Mouse (Mus musculus): ENCODE data around the gene Kirrel3. TPM values are rescaled to one million over a fixed set of nuclear protein-coding genes. Genes with fewer than 3 reads are reported as not detected.

Gene Kirrel3
- polyA plus RNA-seq, 1 experiment from 2014 or later: 5.3 TPM

DNA sequence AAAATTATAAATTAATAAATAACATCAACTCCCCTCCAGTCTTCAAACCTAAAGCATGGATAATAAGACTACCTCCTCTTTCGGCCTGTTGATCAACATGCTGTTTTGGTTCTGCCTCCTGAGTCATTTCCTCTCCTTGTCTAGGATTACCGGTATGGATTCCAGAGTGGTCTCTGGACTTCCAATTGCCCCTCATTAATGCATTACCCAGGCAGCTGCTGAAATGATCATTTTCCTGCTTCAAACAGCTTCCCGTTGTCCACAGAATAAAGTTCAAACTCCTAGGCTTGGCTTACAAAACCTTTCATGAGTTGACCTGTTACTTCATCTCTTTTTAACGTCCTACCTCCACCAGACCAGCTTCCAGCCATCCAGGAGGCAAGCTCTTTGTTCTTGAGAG, 309.5 kb downstream of the Kirrel3 start:
- no peak for ATAC-seq (replicated peaks; ENCODE audit: low FRiP score)
- Histone ChIP-seq H3K9ac (ENCODE audit: low read length) (no peak overlapping the region), H3K27me3 (ENCODE audit: control insufficient read depth, insufficient read depth, low read length) (no peaks in the 10 kb centered on the region), H3K27ac (ENCODE audit: low read depth, low read length) (no peak overlapping the region), H3K4me3 (ENCODE audit: low read depth, low read length) (no peak overlapping the region), H3K4me2 (ENCODE audit: low read depth, low read length, severe bottlenecking) (no peak overlapping the region), H3K36me3 (ENCODE audit: control insufficient read depth, insufficient read depth, low read length) (no peaks in the 10 kb centered on the region), H3K4me1 (replicated peaks; ENCODE audit: control insufficient read depth, insufficient read depth, low read length) (no peaks in the 10 kb centered on the region), H3K9me3 (ENCODE audit: control insufficient read depth, low read length) (no peaks in the 10 kb centered on the region)
- 55% methylated on average over 4 of the region's 4 CpGs for WGBS
- no peak for DNase-seq (ENCODE audit: low spot score)

DNA sequence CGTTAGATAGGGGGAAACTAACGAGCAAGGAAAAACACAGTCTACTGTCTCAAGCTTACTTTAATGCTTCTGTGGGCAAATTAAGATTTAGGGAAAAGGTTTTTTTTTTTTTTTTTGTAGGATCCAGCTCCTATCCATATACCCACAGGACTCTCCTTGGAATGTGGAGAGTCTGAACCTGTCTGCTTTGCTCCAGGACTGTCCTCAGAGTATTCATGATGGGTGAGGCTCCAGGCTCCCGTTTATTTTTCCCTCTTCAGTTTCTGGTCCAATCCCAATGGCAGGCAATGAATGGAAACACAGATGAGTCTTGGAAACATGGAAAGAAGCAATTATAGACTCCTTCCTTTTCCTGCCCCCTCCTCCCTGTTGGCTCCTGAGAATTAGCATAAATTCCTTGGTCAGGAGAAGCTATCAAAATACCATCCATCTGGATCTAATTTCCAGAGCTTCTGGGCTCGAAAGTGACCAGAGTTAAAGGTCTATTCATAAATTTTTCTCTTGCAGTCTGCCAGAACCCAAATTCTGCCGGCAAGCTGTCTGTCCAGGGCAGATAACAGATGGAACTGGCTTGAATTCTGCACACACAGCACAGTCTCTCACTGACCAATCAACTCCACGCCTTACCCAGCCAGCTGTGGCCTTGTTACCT, 312.1 kb downstream of the Kirrel3 start:
- H3K36me3 ChIP-seq (ENCODE audit: control insufficient read depth, insufficient read depth, low read length): no peaks in the 10 kb centered on the region
- WGBS: 65% methylated on average over 6 of the region's 6 CpGs
- no peaks in the 10 kb centered on the region for H3K9me3 ChIP-seq (ENCODE audit: control insufficient read depth, low read length)
- H3K4me1 ChIP-seq (replicated peaks; ENCODE audit: control insufficient read depth, insufficient read depth, low read length): no peaks in the 10 kb centered on the region
- no peak overlapping the region for H3K9ac ChIP-seq (ENCODE audit: low read length)
- no peak overlapping the region for H3K27ac ChIP-seq (ENCODE audit: low read depth, low read length)
- H3K27me3 ChIP-seq (ENCODE audit: control insufficient read depth, insufficient read depth, low read length): no peaks in the 10 kb centered on the region
- H3K4me2 ChIP-seq (ENCODE audit: low read depth, low read length, severe bottlenecking): no peak overlapping the region
- DNase-seq (ENCODE audit: low spot score) (no peak), ATAC-seq (replicated peaks; ENCODE audit: low FRiP score) (no peak)
- H3K4me3 ChIP-seq (ENCODE audit: low read depth, low read length): no peak overlapping the region

GRCm38 (mm10) chr9:34801662-34802061, 316.0 kb downstream of the Kirrel3 start:
- DNase-seq (ENCODE audit: low spot score) (no peak), ATAC-seq (replicated peaks; ENCODE audit: low FRiP score) (no peak)
- Histone ChIP-seq H3K4me3 (ENCODE audit: low read depth, low read length) (no peak overlapping the region), H3K4me1 (replicated peaks; ENCODE audit: control insufficient read depth, insufficient read depth, low read length) (no peaks in the 10 kb centered on the region), H3K36me3 (ENCODE audit: control insufficient read depth, insufficient read depth, low read length) (no peaks in the 10 kb centered on the region), H3K9ac (ENCODE audit: low read length) (no peak overlapping the region), H3K27me3 (ENCODE audit: control insufficient read depth, insufficient read depth, low read length) (no peaks in the 10 kb centered on the region), H3K9me3 (ENCODE audit: control insufficient read depth, low read length) (no peaks in the 10 kb centered on the region), H3K4me2 (ENCODE audit: low read depth, low read length, severe bottlenecking) (no peak overlapping the region), H3K27ac (ENCODE audit: low read depth, low read length) (no peak overlapping the region)
- 86% methylated on average over 6 of the region's 6 CpGs for WGBS

- Histone ChIP-seq H3K4me1 (replicated peaks; ENCODE audit: control insufficient read depth, insufficient read depth, low read length) (no peaks in the 10 kb centered on the region), H3K36me3 (ENCODE audit: control insufficient read depth, insufficient read depth, low read length) (no peaks in the 10 kb centered on the region), H3K27me3 (ENCODE audit: control insufficient read depth, insufficient read depth, low read length) (no peaks in the 10 kb centered on the region), H3K9ac (ENCODE audit: low read length) (no peak overlapping the region), H3K4me2 (ENCODE audit: low read depth, low read length, severe bottlenecking) (no peak overlapping the region), H3K4me3 (ENCODE audit: low read depth, low read length) (no peak overlapping the region), H3K27ac (ENCODE audit: low read depth, low read length) (no peak overlapping the region), H3K9me3 (ENCODE audit: control insufficient read depth, low read length) (no peaks in the 10 kb centered on the region)
- WGBS: 87% methylated on average over 3 of the region's 3 CpGs
- no peak for DNase-seq (ENCODE audit: low spot score)
- no peak for ATAC-seq (replicated peaks; ENCODE audit: low FRiP score)
These were observed 321.2 kb downstream of the Kirrel3 start for GRCm38 (mm10) chr9:34806854-34807253.

DNA sequence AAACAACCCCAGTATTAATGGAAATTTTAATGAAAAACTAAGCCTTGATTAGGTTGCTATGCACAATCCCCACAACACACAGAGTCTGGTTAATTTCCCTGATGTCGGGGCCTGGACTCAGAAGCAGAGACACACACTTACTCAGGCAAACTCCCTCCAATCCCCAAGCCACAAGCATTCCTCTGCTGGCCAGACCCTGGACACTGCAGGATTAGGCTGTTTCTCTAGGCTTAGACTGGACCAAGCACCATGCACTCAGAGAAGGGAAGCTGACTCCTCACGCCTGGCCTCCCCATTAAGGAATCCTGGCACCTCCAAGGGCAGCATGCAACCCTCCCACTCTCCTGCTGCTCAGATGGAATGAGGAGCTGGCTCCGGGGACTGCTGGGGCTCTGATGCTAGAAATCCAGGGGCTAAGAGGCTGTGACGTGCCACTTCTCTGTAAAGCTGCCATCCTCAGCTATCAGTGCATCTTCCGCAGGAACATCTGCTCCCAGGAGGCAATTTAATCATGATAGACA, 324.4 kb downstream of the Kirrel3 start:
- WGBS: 77% methylated on average over 5 of the region's 5 CpGs
- Histone ChIP-seq H3K9ac (ENCODE audit: low read length) (no peak overlapping the region), H3K4me3 (ENCODE audit: low read depth, low read length) (no peak overlapping the region), H3K27me3 (ENCODE audit: control insufficient read depth, insufficient read depth, low read length) (no peaks in the 10 kb centered on the region), H3K4me2 (ENCODE audit: low read depth, low read length, severe bottlenecking) (no peak overlapping the region), H3K27ac (ENCODE audit: low read depth, low read length) (no peak overlapping the region), H3K4me1 (replicated peaks; ENCODE audit: control insufficient read depth, insufficient read depth, low read length) (no peaks in the 10 kb centered on the region), H3K9me3 (ENCODE audit: control insufficient read depth, low read length) (no peaks in the 10 kb centered on the region), H3K36me3 (ENCODE audit: control insufficient read depth, insufficient read depth, low read length) (no peaks in the 10 kb centered on the region)
- no peak for ATAC-seq (replicated peaks; ENCODE audit: low FRiP score)
- DNase-seq (ENCODE audit: low spot score): no peak

- WGBS: 43% methylated on average over 10 of the region's 10 CpGs
- H3K4me1 ChIP-seq (replicated peaks; ENCODE audit: control insufficient read depth, insufficient read depth, low read length): no peaks in the 10 kb centered on the region
- no peaks in the 10 kb centered on the region for H3K27me3 ChIP-seq (ENCODE audit: control insufficient read depth, insufficient read depth, low read length)
- ATAC-seq (replicated peaks; ENCODE audit: low FRiP score) (no peak), DNase-seq (ENCODE audit: low spot score) (no peak)
- H3K36me3 ChIP-seq (ENCODE audit: control insufficient read depth, insufficient read depth, low read length): no peaks in the 10 kb centered on the region
- H3K27ac ChIP-seq (ENCODE audit: low read depth, low read length): no peak overlapping the region
- H3K9ac ChIP-seq (ENCODE audit: low read length): no peak overlapping the region
- no peak overlapping the region for H3K4me3 ChIP-seq (ENCODE audit: low read depth, low read length)
- H3K9me3 ChIP-seq (ENCODE audit: control insufficient read depth, low read length): no peaks in the 10 kb centered on the region
- H3K4me2 ChIP-seq (ENCODE audit: low read depth, low read length, severe bottlenecking): no peak overlapping the region
These were observed 332.8 kb downstream of the Kirrel3 start for GRCm38 (mm10) chr9:34818325-34818976.

DNA sequence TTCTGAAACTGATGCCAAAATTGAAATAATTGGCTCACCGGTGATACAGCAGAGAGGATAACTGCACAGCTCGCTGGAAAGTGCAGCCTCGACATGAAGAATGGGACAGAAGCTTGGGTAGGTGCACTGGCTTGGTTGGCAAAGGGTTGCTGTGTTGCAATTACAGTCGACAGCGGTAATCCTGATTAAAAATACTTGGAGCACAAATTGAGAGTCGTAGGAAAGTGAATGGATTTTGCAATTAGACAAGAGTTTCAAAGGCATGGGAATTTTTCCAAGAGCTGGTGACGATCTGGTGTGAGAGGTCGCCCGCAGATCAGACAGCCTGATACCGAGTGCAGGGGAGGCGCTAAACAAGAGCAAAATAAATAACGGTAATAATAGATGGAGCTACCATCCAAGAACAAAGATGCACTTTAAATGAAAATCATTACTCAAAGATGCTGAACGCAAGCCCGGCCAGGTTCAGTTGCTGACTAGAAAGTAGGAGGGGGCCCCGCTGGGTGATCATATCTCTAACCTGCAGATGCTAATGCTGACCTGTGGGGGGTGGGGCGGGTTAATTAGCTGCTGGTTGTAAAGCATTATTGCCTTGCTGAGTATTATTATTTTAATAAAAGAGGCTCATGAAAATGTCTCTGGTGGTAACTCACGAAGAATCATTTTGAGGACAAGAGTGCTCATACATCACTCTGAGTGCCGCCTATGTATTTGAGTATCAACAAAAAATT, 338.8 kb downstream of the Kirrel3 start:
- H3K9me3 ChIP-seq (ENCODE audit: control insufficient read depth, low read length): no peaks in the 10 kb centered on the region
- H3K4me1 ChIP-seq (replicated peaks; ENCODE audit: control insufficient read depth, insufficient read depth, low read length): no peaks in the 10 kb centered on the region; the same call in 1 of the 2 replicates
- 72% methylated on average over 18 of the region's 18 CpGs for WGBS
- DNase-seq (ENCODE audit: low spot score) (no peak), ATAC-seq (replicated peaks; ENCODE audit: low FRiP score) (no peak)
- H3K27me3 ChIP-seq (ENCODE audit: control insufficient read depth, insufficient read depth, low read length): no peaks in the 10 kb centered on the region
- H3K4me3 ChIP-seq (ENCODE audit: low read depth, low read length): no peak overlapping the region
- H3K27ac ChIP-seq (ENCODE audit: low read depth, low read length): no peak overlapping the region
- no peaks in the 10 kb centered on the region for H3K36me3 ChIP-seq (ENCODE audit: control insufficient read depth, insufficient read depth, low read length)
- no peak overlapping the region for H3K9ac ChIP-seq (ENCODE audit: low read length)
- no peak overlapping the region for H3K4me2 ChIP-seq (ENCODE audit: low read depth, low read length, severe bottlenecking)

DNA sequence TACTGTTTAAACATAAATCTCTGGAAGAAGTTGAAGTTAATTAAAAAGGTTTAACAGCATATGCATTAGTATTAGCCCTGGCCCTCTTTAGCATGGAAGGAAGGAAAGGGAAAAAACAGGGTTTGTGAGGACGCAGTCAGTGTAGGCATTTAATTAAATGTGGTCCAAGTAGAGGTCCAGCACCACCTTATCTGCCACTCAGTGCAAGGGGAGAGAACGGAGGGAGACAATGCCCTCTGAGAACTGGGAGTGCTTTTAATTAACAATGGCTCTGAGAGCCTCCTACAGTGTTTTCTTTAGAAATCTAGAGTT, 339.4 kb downstream of the Kirrel3 start:
- no peaks in the 10 kb centered on the region; the same call in 1 of the 2 replicates for H3K4me1 ChIP-seq (replicated peaks; ENCODE audit: control insufficient read depth, insufficient read depth, low read length)
- H3K27me3 ChIP-seq (ENCODE audit: control insufficient read depth, insufficient read depth, low read length): no peaks in the 10 kb centered on the region
- H3K4me3 ChIP-seq (ENCODE audit: low read depth, low read length): no peak overlapping the region
- 18% methylated on average over 2 of the region's 2 CpGs for WGBS
- H3K9me3 ChIP-seq (ENCODE audit: control insufficient read depth, low read length): no peaks in the 10 kb centered on the region
- DNase-seq (ENCODE audit: low spot score) (no peak), ATAC-seq (replicated peaks; ENCODE audit: low FRiP score) (0 out of 2 replicates have a peak, but pooled peaks have one; percentile 10)
- H3K27ac ChIP-seq (ENCODE audit: low read depth, low read length): no peak overlapping the region
- no peak overlapping the region for H3K9ac ChIP-seq (ENCODE audit: low read length)
- H3K4me2 ChIP-seq (ENCODE audit: low read depth, low read length, severe bottlenecking): no peak overlapping the region
- no peaks in the 10 kb centered on the region for H3K36me3 ChIP-seq (ENCODE audit: control insufficient read depth, insufficient read depth, low read length)
